Mouse (Mus musculus): ENCODE data around the gene Lekr1. TPM values are rescaled to one million over a fixed set of nuclear protein-coding genes. Genes with fewer than 3 reads are reported as not detected.

Lekr1 gene
- polyA plus RNA-seq, 1 experiment from 2014 or later, result 7.4 TPM

GRCm38 (mm10) chr3:65690850-65691249 lies 24.8 kb downstream of the Lekr1 start:
- Histone ChIP-seq H3K27me3 (no peaks in the 10 kb centered on the region), H3K4me1 (replicated peaks) (no peaks in the 10 kb centered on the region), H3K27ac (no peak overlapping the region), H3K36me3 (no peaks in the 10 kb centered on the region), H3K4me3 (replicated peaks) (no peak overlapping the region), H3K9me3 (no peaks in the 10 kb centered on the region), H3K9ac (replicated peaks) (no peak overlapping the region), H3K4me2 (no peak overlapping the region)
- ATAC-seq (ENCODE audit: insufficient number of reproducible peaks, insufficient read depth, low FRiP score, low TSS enrichment, low read depth), result no peak
- 90% methylated on average over 2 of the region's 2 CpGs for WGBS

- H3K4me1 ChIP-seq (replicated peaks), result no peaks in the 10 kb centered on the region
- no peak overlapping the region for H3K27ac ChIP-seq
- WGBS, result 70% methylated on average over 1 of the region's 1 CpGs
- no peaks in the 10 kb centered on the region for H3K27me3 ChIP-seq
- no peaks in the 10 kb centered on the region for H3K36me3 ChIP-seq
- H3K9ac ChIP-seq (replicated peaks), result no peak overlapping the region
- no peak overlapping the region for H3K4me3 ChIP-seq (replicated peaks)
- ATAC-seq (ENCODE audit: insufficient number of reproducible peaks, insufficient read depth, low FRiP score, low TSS enrichment, low read depth), result no peak
- H3K9me3 ChIP-seq, result no peaks in the 10 kb centered on the region
- H3K4me2 ChIP-seq, result no peak overlapping the region
These were observed 33.7 kb downstream of the Lekr1 start for GRCm38 (mm10) chr3:65699704-65700103.

- ATAC-seq (ENCODE audit: insufficient number of reproducible peaks, insufficient read depth, low FRiP score, low TSS enrichment, low read depth), result no peak
- H3K4me1 ChIP-seq (replicated peaks), result no peaks in the 10 kb centered on the region
- H3K4me2 ChIP-seq, result no peak overlapping the region
- H3K9ac ChIP-seq (replicated peaks), result no peak overlapping the region
- no peaks in the 10 kb centered on the region for H3K27me3 ChIP-seq
- no peak overlapping the region for H3K4me3 ChIP-seq (replicated peaks)
- WGBS, result 87% methylated on average over 3 of the region's 3 CpGs
- H3K9me3 ChIP-seq, result no peaks in the 10 kb centered on the region
- H3K36me3 ChIP-seq, result no peaks in the 10 kb centered on the region
- H3K27ac ChIP-seq, result no peak overlapping the region
These were observed 48.3 kb downstream of the Lekr1 start for GRCm38 (mm10) chr3:65714372-65714771.

- Histone ChIP-seq H3K4me3 (replicated peaks) (no peak overlapping the region), H3K36me3 (no peaks in the 10 kb centered on the region), H3K9ac (replicated peaks) (no peak overlapping the region), H3K4me1 (replicated peaks) (no peaks in the 10 kb centered on the region), H3K27me3 (no peaks in the 10 kb centered on the region), H3K27ac (no peak overlapping the region), H3K9me3 (no peaks in the 10 kb centered on the region), H3K4me2 (no peak overlapping the region)
- no peak for ATAC-seq (ENCODE audit: insufficient number of reproducible peaks, insufficient read depth, low FRiP score, low TSS enrichment, low read depth)
- WGBS, result 84% methylated on average over 2 of the region's 2 CpGs
These were observed 51.4 kb downstream of the Lekr1 start for GRCm38 (mm10) chr3:65717406-65717805.

GRCm38 (mm10) chr3:65722897-65723296 lies 56.9 kb downstream of the Lekr1 start:
- Histone ChIP-seq H3K9me3 (no peaks in the 10 kb centered on the region), H3K9ac (replicated peaks) (no peak overlapping the region), H3K4me1 (replicated peaks) (peaks cover 4% of the 10 kb centered on the region; the same call in 1 of the 2 replicates), H3K36me3 (no peaks in the 10 kb centered on the region), H3K27ac (no peak overlapping the region), H3K27me3 (no peaks in the 10 kb centered on the region), H3K4me2 (no peak overlapping the region), H3K4me3 (replicated peaks) (no peak overlapping the region)
- no peak for ATAC-seq (ENCODE audit: insufficient number of reproducible peaks, insufficient read depth, low FRiP score, low TSS enrichment, low read depth)
- 82% methylated on average over 4 of the region's 4 CpGs for WGBS

GRCm38 (mm10) chr3:65723664-65724063 lies 57.6 kb downstream of the Lekr1 start:
- H3K4me3 ChIP-seq (replicated peaks), result no peak overlapping the region
- WGBS, result 86% methylated on average over 4 of the region's 4 CpGs
- H3K27ac ChIP-seq, result no peak overlapping the region
- no peaks in the 10 kb centered on the region for H3K36me3 ChIP-seq
- H3K9ac ChIP-seq (replicated peaks), result no peak overlapping the region
- H3K9me3 ChIP-seq, result no peaks in the 10 kb centered on the region
- H3K27me3 ChIP-seq, result no peaks in the 10 kb centered on the region
- peaks cover 4% of the 10 kb centered on the region; the same call in 1 of the 2 replicates for H3K4me1 ChIP-seq (replicated peaks)
- no peak for ATAC-seq (ENCODE audit: insufficient number of reproducible peaks, insufficient read depth, low FRiP score, low TSS enrichment, low read depth)
- no peak overlapping the region for H3K4me2 ChIP-seq

- Histone ChIP-seq H3K4me1 (replicated peaks) (no peaks in the 10 kb centered on the region), H3K4me2 (no peak overlapping the region), H3K9ac (replicated peaks) (no peak overlapping the region), H3K27me3 (no peaks in the 10 kb centered on the region), H3K9me3 (no peaks in the 10 kb centered on the region), H3K4me3 (replicated peaks) (no peak overlapping the region), H3K27ac (no peak overlapping the region), H3K36me3 (no peaks in the 10 kb centered on the region)
- 70% methylated on average over 4 of the region's 4 CpGs for WGBS
- no peak for ATAC-seq (ENCODE audit: insufficient number of reproducible peaks, insufficient read depth, low FRiP score, low TSS enrichment, low read depth)
These were observed 71.8 kb downstream of the Lekr1 start for GRCm38 (mm10) chr3:65737816-65738215.

- WGBS, result 53% methylated on average over 4 of the region's 4 CpGs
- Histone ChIP-seq H3K4me1 (replicated peaks) (no peaks in the 10 kb centered on the region), H3K4me2 (no peak overlapping the region), H3K27ac (no peak overlapping the region), H3K36me3 (no peaks in the 10 kb centered on the region), H3K9ac (replicated peaks) (no peak overlapping the region), H3K9me3 (no peaks in the 10 kb centered on the region), H3K27me3 (no peaks in the 10 kb centered on the region), H3K4me3 (replicated peaks) (no peak overlapping the region)
- ATAC-seq (ENCODE audit: insufficient number of reproducible peaks, insufficient read depth, low FRiP score, low TSS enrichment, low read depth), result no peak
These were observed 78.9 kb downstream of the Lekr1 start for GRCm38 (mm10) chr3:65744936-65745335.

GRCm38 (mm10) chr3:65764511-65765508 lies 98.8 kb downstream of the Lekr1 start:
- Histone ChIP-seq H3K27me3 (no peaks in the 10 kb centered on the region), H3K36me3 (no peaks in the 10 kb centered on the region), H3K4me1 (replicated peaks) (no peaks in the 10 kb centered on the region), H3K9ac (replicated peaks) (no peak overlapping the region), H3K9me3 (no peaks in the 10 kb centered on the region), H3K27ac (no peak overlapping the region), H3K4me2 (no peak overlapping the region), H3K4me3 (replicated peaks) (no peak overlapping the region)
- WGBS, result 78% methylated on average over 20 of the region's 20 CpGs
- ATAC-seq (ENCODE audit: insufficient number of reproducible peaks, insufficient read depth, low FRiP score, low TSS enrichment, low read depth), result no peak

- H3K4me1 ChIP-seq (replicated peaks), result no peaks in the 10 kb centered on the region
- no peak overlapping the region for H3K4me2 ChIP-seq
- no peak for ATAC-seq (ENCODE audit: insufficient number of reproducible peaks, insufficient read depth, low FRiP score, low TSS enrichment, low read depth)
- H3K27me3 ChIP-seq, result no peaks in the 10 kb centered on the region
- no peak overlapping the region for H3K9ac ChIP-seq (replicated peaks)
- no peaks in the 10 kb centered on the region for H3K9me3 ChIP-seq
- no peak overlapping the region for H3K4me3 ChIP-seq (replicated peaks)
- H3K27ac ChIP-seq, result no peak overlapping the region
- no peaks in the 10 kb centered on the region for H3K36me3 ChIP-seq
These were observed 100.4 kb downstream of the Lekr1 start for GRCm38 (mm10) chr3:65766387-65766786.

GRCm38 (mm10) chr3:65767202-65767862 lies 101.3 kb downstream of the Lekr1 start:
- Histone ChIP-seq H3K4me2 (no peak overlapping the region), H3K9me3 (no peaks in the 10 kb centered on the region), H3K27ac (no peak overlapping the region), H3K36me3 (no peaks in the 10 kb centered on the region), H3K4me1 (replicated peaks) (no peaks in the 10 kb centered on the region), H3K27me3 (no peaks in the 10 kb centered on the region), H3K4me3 (replicated peaks) (no peak overlapping the region), H3K9ac (replicated peaks) (no peak overlapping the region)
- no peak for ATAC-seq (ENCODE audit: insufficient number of reproducible peaks, insufficient read depth, low FRiP score, low TSS enrichment, low read depth)
- WGBS, result 88% methylated on average over 6 of the region's 6 CpGs
